Mouse (Mus musculus) kidney, adult 2 months (tissue): ENCODE data around the gene Cnih3.

Source experiments
- CTCF ChIP-seq: fragments of 200-500 bp; conservative IDR thresholded peaks from 2 replicates; pipeline ENCODE4 v1.5.1; 2011; ENCODE audit warnings: low read depth, mild to moderate bottlenecking, control low read depth, low read length, moderate library complexity, mixed read lengths; ENCODE audit not compliant: insufficient read depth, insufficient read length
- POLR2A ChIP-seq: fragments of 200-500 bp; IDR thresholded peaks from one replicate; pipeline ENCODE4 v1.6.1; 2011; ENCODE audit warnings: low read depth, low read length, control low read depth

DNA sequence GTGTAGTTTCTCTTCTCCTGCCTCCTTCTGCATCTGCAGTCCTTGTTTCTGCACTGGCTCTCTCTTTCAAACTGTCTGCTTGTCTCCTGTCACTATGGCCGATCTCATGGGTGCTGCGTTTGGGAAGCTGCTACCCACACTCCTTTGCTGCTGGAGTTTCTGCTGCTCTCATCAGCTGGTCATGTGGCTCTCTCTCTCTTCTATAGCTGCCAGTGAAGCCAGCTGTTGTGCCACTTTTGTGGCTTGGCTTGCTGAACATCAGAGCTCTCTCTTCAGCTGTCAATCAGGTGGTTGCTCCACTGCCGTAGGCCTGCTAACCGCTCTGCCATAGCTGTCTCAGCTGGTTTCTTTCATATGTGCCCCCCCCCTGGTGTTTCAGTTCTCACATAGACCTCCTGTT, 17.0 kb upstream of the Cnih3 start:
- TF ChIP-seq CTCF (no peak), POLR2A (no peak)
